Mouse (Mus musculus) E14TG2a.4 (cell line): ENCODE data around the gene Plxnd1.

Source experiments
- H3K27me3 ChIP-seq: 2 replicates; pipeline ENCODE4 v1.6.1; 2014; ENCODE audit warnings: low read length, control low read depth; ENCODE audit not compliant: insufficient read depth
- H3K36me3 ChIP-seq: 2 replicates; pipeline ENCODE4 v1.6.1; 2014; ENCODE audit warnings: low read length, control low read depth; ENCODE audit not compliant: insufficient read depth
- H3K4me1 ChIP-seq: replicated peaks from 2 replicates; pipeline ENCODE4 v1.6.1; 2014; ENCODE audit warnings: low read depth, low read length, control low read depth
- H3K4me3 ChIP-seq: replicated peaks from 2 replicates; pipeline ENCODE4 v1.5.1; 2014; ENCODE audit warnings: mild to moderate bottlenecking, low read length
- H3K9me3 ChIP-seq: 2 replicates; pipeline ENCODE4 v1.6.1; 2014; ENCODE audit warnings: low read length, control low read depth
- CTCF ChIP-seq: conservative IDR thresholded peaks from 2 replicates; pipeline ENCODE4 v1.5.1; 2014; ENCODE audit warnings: low read length
- NANOG ChIP-seq: IDR thresholded peaks from 2 replicates; pipeline ENCODE4 v1.6.1; 2014; ENCODE audit warnings: borderline replicate concordance, low read length, mixed read lengths
- POU5F1 ChIP-seq: IDR thresholded peaks from 2 replicates; pipeline ENCODE4 v1.6.1; 2014; ENCODE audit warnings: low read length, borderline replicate concordance

Plxnd1 gene

DNA sequence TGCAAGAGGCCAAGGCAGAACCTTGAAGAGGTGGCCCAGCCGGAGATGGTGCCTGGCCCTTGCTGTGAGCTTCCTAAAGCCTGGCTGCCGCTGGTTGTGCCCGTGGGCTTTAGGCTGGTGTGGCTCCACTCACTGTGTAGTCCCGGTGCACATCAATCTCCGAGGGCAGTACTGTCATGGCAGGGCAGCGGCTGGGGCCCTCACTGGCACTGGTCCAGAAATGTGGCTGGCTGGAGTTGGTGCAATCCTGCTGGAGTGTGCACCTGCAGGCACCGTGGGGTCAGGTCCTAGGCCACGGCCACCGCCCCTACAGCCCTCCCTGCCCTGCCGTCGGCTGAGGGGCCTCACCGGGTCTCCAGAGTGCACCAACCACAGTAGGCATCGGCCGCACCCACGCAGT, 17.0 kb downstream of the Plxnd1 start:
- peaks cover 17% of the 10 kb centered on the region for H3K27me3 ChIP-seq
- no peaks in the 10 kb centered on the region for H3K36me3 ChIP-seq
- no peak overlapping the region for H3K4me3 ChIP-seq
- TF ChIP-seq POU5F1 (no peak), NANOG (no peak), CTCF (no peak)
- peaks cover 15% of the 10 kb centered on the region for H3K4me1 ChIP-seq
- H3K9me3 ChIP-seq = no peaks in the 10 kb centered on the region

DNA sequence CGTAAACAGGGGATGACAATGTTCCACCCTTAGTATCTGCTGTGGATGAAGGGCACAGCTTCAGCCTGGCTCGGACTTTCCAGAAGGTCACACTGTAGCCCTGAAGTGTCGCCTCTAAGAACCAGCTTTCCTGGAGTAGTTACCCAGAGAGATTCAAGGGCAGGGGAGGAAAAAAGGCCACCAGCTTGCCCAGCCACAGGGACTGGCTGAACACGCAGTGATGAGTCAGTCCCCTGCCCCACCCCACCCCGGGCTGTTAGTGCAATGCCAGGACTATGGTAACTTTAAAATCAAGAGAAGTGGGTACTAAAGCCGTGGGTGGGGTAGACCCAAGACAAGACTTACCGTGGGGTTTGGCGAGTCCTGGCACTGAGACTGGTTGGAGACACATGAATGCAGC, 19.2 kb downstream of the Plxnd1 start:
- no peak overlapping the region for H3K4me3 ChIP-seq
- TF ChIP-seq NANOG = no peak
- TF ChIP-seq CTCF = no peak
- no peak for TF ChIP-seq POU5F1
- no peaks in the 10 kb centered on the region for H3K36me3 ChIP-seq
- H3K27me3 ChIP-seq = peaks cover 20% of the 10 kb centered on the region
- peaks cover 21% of the 10 kb centered on the region for H3K4me1 ChIP-seq
- H3K9me3 ChIP-seq = no peaks in the 10 kb centered on the region

DNA sequence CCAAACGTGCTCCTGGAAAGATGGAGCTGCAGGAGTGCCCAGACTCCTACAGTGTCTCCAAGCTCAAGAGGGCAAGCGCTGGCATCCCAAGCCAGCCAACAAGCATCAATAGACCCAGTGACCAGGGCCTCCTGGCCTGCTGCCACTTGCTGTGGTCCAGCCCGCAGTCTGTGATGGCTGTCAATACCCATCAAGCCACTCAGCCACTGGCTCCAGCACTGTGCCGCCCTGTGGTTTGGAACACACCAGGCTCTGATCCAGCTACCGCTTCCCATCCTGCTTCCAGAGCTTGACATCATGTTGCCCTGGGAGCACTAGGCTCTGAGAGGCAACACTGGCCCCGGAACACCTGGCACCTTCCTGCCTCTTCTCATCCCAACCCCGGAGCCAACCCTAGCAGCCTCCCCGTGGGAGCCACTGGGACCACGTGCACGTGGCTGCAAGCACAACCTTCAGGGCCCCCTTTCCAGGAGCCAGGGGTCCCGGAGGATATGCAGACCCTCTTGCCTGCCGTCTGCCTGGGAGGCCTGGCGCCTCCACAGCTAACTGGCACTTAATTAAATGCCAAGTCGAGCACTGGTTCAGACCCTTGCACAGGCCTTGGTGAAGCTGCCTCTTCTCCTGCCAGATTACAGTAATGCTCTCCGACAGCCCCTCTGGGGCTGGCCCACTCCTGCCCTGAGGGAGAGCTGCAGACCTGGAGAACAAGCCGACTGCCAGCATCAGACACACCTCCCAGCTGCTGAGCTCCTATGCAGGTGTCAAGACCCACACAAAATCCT, 20.7 kb downstream of the Plxnd1 start:
- no peak overlapping the region for H3K4me3 ChIP-seq
- peaks cover 14% of the 10 kb centered on the region for H3K4me1 ChIP-seq
- no peaks in the 10 kb centered on the region for H3K9me3 ChIP-seq
- peaks cover 22% of the 10 kb centered on the region for H3K27me3 ChIP-seq
- no peaks in the 10 kb centered on the region for H3K36me3 ChIP-seq
- TF ChIP-seq POU5F1 (no peak), NANOG (no peak), CTCF (no peak)

DNA sequence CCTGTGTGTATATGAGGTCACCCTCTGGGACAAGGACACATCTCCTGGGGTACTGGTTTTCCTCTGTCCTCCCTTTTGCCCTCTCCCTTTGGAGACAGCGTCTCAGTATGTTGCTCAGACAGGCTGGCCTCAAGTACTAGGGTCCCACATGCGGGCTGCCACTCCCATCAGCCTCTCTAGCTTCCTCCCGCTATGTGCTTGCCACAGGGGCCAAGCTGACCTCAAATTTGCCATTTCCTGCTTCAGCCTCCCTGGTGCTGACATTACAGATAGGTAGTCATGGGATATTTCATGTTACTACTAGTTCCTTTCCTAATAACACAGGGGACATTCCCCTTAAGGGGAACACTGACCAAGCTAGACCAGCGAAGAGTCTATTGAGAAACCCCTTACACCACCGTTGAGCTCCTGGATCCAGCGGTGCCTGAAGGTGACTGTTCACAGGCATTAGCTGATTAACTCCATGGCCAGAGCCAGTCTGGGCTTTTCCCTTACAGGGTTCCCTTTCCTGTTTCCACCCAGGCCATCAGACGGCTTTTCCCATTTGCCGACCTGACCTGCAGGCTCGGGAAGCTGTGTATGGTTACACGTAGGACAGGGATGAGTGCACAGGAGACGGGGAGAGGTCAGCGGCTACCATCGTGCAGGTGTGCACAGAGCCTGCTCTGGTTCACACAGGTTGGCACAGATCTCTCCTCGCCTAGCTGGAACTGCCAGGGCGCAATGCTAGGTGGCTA, 21.5 kb downstream of the Plxnd1 start:
- Histone ChIP-seq H3K4me1 (peaks cover 10% of the 10 kb centered on the region), H3K27me3 (peaks cover 23% of the 10 kb centered on the region), H3K9me3 (no peaks in the 10 kb centered on the region), H3K36me3 (no peaks in the 10 kb centered on the region), H3K4me3 (no peak overlapping the region)
- TF ChIP-seq POU5F1 (no peak), CTCF (no peak), NANOG (no peak)

GRCm38 (mm10) chr6:115972083-115972764, 22.6 kb downstream of the Plxnd1 start:
- Histone ChIP-seq H3K4me1 (peaks cover 10% of the 10 kb centered on the region), H3K4me3 (no peak overlapping the region), H3K27me3 (peaks cover 32% of the 10 kb centered on the region), H3K36me3 (no peaks in the 10 kb centered on the region), H3K9me3 (no peaks in the 10 kb centered on the region)
- no peak for TF ChIP-seq NANOG
- no peak for TF ChIP-seq CTCF
- TF ChIP-seq POU5F1 = no peak

DNA sequence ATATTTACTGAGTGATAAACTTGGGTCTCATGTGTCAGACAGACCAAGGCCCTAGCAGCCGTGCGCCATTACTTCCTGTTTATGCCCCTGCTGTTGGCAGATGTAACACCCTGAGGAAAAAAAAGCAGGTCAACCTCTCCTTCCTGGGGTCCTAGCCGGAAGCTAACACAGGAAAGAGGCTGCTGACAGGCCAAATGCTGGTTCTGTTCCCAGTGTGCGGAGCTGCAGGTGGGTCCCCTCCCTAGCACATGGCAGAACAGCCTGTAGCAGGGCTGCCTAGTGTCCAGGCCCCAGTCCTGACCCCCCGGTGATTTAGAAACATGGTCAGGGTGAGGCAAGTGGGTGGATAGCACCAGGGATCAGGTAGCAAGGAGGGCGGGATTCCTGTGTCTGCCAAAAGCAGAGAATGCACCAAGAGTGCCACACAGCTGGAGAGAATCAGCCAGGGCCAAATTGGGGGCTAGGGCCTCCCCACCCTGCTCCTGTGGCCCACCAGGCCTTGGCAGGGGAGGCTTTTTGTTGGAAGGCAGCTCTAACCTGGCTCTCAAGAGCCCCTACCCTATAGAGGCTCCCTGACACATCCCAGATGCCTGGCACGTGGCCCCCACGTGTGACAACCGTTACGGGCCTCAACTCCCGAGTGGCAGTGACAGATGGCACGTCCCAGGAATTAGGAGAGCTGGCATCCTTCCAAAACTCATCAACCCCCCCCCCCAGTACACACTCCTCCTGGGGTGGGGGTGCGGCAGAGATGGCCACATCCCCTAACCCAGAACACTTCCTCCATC, 23.3 kb downstream of the Plxnd1 start:
- peaks cover 11% of the 10 kb centered on the region for H3K4me1 ChIP-seq

GRCm38 (mm10) chr6:115969952-115970351, 24.9 kb downstream of the Plxnd1 start:
- Histone ChIP-seq H3K4me3 (no peak overlapping the region), H3K4me1 (peaks cover 15% of the 10 kb centered on the region), H3K27me3 (peaks cover 31% of the 10 kb centered on the region), H3K9me3 (no peaks in the 10 kb centered on the region), H3K36me3 (no peaks in the 10 kb centered on the region)
- TF ChIP-seq CTCF (no peak), NANOG (no peak), POU5F1 (no peak)

More for the DNA sequence above, 23.3 kb downstream of the Plxnd1 start:
- TF ChIP-seq POU5F1 (no peak), NANOG (no peak), CTCF (no peak)
- H3K36me3 ChIP-seq = no peaks in the 10 kb centered on the region
- no peaks in the 10 kb centered on the region for H3K9me3 ChIP-seq
- H3K4me3 ChIP-seq = no peak overlapping the region
- H3K27me3 ChIP-seq = peaks cover 32% of the 10 kb centered on the region

- Histone ChIP-seq H3K27me3 (peaks cover 31% of the 10 kb centered on the region), H3K36me3 (no peaks in the 10 kb centered on the region), H3K9me3 (no peaks in the 10 kb centered on the region), H3K4me1 (peaks cover 16% of the 10 kb centered on the region), H3K4me3 (no peak overlapping the region)
- TF ChIP-seq NANOG (no peak), POU5F1 (no peak), CTCF (no peak)
Measured at GRCm38 (mm10) chr6:115969103-115969502, 25.7 kb downstream of the Plxnd1 start.
